Mouse (Mus musculus) ES-Bruce4 (cell line): ENCODE data around the gene Bad. TPM values are rescaled to one million over a fixed set of nuclear protein-coding genes. Genes with fewer than 3 reads are reported as not detected.

Experiments used
- H3K27ac ChIP-seq: 2 replicates; pipeline ENCODE4 v1.5.1; 2012; ENCODE audit warnings: low read length, inconsistent platforms; ENCODE audit not compliant: insufficient read depth
- H3K27me3 ChIP-seq: 2 replicates; pipeline ENCODE4 v1.6.1; 2012; ENCODE audit warnings: mild to moderate bottlenecking, low read length, inconsistent platforms; ENCODE audit not compliant: control insufficient read depth, poor library complexity, insufficient read depth, severe bottlenecking
- H3K36me3 ChIP-seq: 2 replicates; pipeline ENCODE4 v1.6.1; 2012; ENCODE audit warnings: inconsistent platforms, mild to moderate bottlenecking, low read length, moderate library complexity; ENCODE audit not compliant: control insufficient read depth, poor library complexity, insufficient read depth, severe bottlenecking
- H3K4me1 ChIP-seq: one replicate; pipeline ENCODE4 v1.8.1; 2011; ENCODE audit warnings: low read length; ENCODE audit not compliant: control insufficient read depth, insufficient read depth
- H3K4me3 ChIP-seq: 2 replicates; pipeline ENCODE4 v1.5.1; 2011; ENCODE audit warnings: low read depth, mild to moderate bottlenecking, low read length
- H3K9ac ChIP-seq: 2 replicates; pipeline ENCODE4 v1.6.1; 2012; ENCODE audit warnings: low read depth, mild to moderate bottlenecking, inconsistent platforms; ENCODE audit not compliant: poor library complexity, severe bottlenecking
- H3K9me3 ChIP-seq: replicated peaks from 2 replicates; pipeline ENCODE4 v1.6.1; 2012; ENCODE audit warnings: mild to moderate bottlenecking, low read length, inconsistent platforms; ENCODE audit not compliant: control insufficient read depth, poor library complexity, insufficient read depth, severe bottlenecking
- CTCF ChIP-seq: IDR thresholded peaks from one replicate; pipeline ENCODE4 v1.8.1; 2011; ENCODE audit warnings: low read depth, low read length
- EP300 ChIP-seq: IDR thresholded peaks from 2 replicates; pipeline ENCODE4 v1.6.1; 2011; ENCODE audit warnings: low read depth, low read length; ENCODE audit not compliant: insufficient read depth
- POLR2A ChIP-seq: IDR thresholded peaks from one replicate; pipeline ENCODE4 v1.8.1; 2011; ENCODE audit warnings: low read length; ENCODE audit not compliant: insufficient read depth
- polyA plus RNA-seq: library from polyadenylated mRNA; stranded (reverse); fragments of >200 nt; gene quantifications from 2 replicates; pipeline ENCODE4 v1.2.4, GENCODE M21; 2011; ENCODE audit warnings: low read depth; ENCODE audit not compliant: missing spikeins, insufficient read depth, insufficient read length

Gene Bad
- polyA plus RNA-seq, 1 experiment, result 14.6 TPM

DNA sequence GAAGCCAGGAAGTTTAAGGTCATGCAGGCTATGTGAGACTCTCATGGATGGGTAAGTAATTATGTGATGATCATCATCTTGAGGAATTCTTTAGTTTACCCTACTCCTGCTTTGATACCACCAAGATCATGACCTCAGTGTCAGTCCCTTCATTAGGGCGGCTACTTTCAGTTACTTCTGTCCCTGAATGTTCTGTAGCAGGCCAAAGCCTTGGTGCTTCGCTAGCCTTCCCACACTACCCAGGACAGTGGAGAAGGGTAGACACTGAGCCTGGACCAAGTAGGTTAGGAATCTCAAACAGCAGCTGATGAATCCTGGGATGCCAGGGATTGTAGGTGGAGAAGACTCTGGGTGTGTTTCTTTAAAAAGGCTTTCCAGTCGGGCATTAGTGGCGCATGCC lies 39.8 kb downstream of the Bad start:
- Histone ChIP-seq H3K9me3 (no peaks in the 10 kb centered on the region), H3K9ac (no peak overlapping the region), H3K4me1 (no peaks in the 10 kb centered on the region), H3K36me3 (peaks cover 26% of the 10 kb centered on the region), H3K4me3 (no peak overlapping the region), H3K27ac (no peak overlapping the region), H3K27me3 (no peaks in the 10 kb centered on the region)
- no peak for TF ChIP-seq POLR2A
- TF ChIP-seq CTCF, result no peak
- no peak for TF ChIP-seq EP300

DNA sequence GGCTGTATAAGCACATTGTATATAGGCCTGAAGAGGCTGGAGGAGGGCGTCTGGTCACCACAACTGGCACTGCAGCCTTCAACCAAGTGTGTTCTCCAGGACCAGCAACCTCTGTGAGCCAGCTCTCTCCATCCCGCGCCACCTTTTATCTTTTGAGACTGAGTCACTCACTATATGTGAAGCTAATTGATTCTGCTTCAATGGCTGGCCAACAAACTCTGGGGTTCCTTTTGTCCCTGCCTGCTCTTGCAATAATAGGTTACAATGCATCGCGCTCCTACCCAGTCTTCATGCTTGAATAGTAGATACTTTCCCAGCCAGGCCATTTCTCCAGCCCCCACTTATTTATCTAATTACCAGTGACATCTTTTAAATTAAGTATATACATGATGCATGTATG lies 42.0 kb downstream of the Bad start:
- Histone ChIP-seq H3K36me3 (peaks cover 12% of the 10 kb centered on the region; the same call in 1 of the 2 replicates), H3K27ac (no peak overlapping the region), H3K9me3 (no peaks in the 10 kb centered on the region), H3K27me3 (no peaks in the 10 kb centered on the region), H3K4me3 (no peak overlapping the region), H3K9ac (no peak overlapping the region), H3K4me1 (no peaks in the 10 kb centered on the region)
- no peak for TF ChIP-seq CTCF

DNA sequence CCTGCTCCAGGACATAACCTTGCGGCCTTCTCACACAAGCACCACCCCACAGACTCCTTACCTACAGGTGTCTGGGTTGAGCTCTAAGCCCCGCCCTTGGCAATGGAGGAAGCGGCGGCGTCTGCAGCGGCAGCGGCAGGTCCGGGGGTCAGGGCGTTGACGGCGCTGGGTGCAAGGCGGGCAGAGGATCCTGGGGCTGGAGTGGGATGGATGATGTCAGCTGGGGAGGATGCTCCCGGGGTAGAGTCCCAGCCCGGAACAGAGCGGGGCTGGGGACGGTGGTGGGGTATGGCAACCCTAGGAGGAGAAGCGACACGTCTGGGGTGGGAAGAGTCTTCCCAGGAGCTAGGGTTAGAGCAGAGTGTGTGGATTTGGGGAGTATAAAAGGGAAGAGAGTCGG lies 43.6 kb downstream of the Bad start:
- Histone ChIP-seq H3K27ac (no peak overlapping the region), H3K9ac (peak overlapping the region; percentile 25; the same call in 1 of the 2 replicates), H3K4me1 (no peaks in the 10 kb centered on the region), H3K9me3 (no peaks in the 10 kb centered on the region), H3K36me3 (peaks cover 12% of the 10 kb centered on the region; the same call in 1 of the 2 replicates), H3K4me3 (peak overlapping the region; percentile 40), H3K27me3 (no peaks in the 10 kb centered on the region)
- TF ChIP-seq POLR2A (no peak), CTCF (no peak), EP300 (no peak)

DNA sequence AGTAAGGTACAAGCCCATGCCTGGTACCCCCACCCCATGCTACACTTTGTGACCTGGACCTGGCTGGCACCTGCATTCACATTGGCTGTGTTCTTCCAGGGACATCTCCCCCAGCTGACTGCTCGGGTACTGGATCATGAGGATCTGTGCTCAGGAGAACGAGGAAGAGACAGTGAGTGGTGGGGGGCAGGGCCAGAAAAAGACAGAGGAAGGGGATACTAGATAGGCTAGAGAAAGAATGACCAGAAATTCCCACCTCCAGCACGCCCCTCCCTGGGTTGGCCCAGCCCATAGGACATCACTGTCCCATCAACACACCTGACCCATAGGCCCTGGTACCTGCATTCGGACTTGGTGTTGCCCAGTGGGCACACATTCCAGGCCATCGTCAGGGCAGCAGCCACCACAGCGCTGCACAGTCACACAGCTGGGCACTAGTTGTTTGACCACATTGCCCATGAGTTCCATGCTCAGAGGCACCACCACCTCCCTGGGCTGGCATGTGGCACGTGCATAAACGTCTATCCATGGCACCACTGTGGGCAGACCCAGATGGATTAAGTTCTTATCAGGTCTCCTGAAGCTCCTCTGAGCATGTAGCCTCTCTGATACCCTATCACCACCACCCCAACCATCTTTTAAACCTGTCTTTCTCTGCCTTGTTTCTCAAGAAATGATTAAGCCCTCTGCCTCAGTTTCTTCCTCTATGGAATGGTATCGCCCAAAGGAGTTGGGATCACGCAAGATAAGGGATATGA lies 44.5 kb downstream of the Bad start:
- Histone ChIP-seq H3K27me3 (no peaks in the 10 kb centered on the region), H3K4me1 (no peaks in the 10 kb centered on the region), H3K36me3 (peaks cover 12% of the 10 kb centered on the region; the same call in 1 of the 2 replicates), H3K9me3 (no peaks in the 10 kb centered on the region), H3K27ac (no peak overlapping the region), H3K4me3 (peak overlapping the region; percentile 5), H3K9ac (peak overlapping the region; percentile 91)
- TF ChIP-seq POLR2A (no peak), CTCF (no peak), EP300 (no peak)

DNA sequence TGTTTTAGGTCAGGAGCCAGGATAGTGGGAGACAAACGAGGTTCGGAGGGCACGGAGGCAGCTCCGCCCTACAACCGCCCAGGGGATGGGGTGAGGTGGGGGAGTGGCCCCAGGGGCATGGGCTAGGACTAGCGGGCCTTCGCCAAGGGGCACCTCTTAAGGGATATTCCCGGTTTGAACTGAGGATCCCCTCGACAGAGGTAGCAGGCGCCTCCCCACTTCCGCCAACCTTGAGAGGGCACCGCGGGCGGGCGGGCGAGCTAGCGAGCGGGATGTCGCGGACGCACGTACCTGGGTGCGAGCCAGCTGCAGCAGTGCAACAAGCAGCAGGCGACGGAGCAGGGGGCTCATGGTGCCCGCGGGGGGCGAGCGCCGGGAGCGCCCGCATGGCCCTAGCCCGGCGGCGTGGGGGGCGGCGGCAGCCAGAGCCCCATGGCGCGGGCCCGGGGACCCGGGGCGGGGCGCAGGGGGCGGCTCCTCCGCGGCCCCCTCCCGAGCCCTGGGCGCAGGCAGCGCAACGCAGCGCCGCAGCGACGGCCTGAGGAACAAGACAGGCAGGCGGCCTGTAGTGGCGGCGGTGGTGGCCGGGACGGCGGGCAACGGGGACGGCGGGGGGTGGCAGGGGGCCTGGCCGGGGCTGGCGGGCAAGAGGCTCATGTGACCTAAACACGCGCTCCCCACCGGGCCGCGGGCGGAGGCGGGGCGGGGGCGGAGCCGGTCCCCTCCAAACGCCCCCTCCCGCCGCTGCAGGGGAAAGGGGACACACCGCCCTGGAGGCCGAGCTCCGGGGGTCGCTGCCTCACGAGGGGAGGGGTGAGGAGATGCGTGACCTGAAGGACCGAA lies 45.6 kb downstream of the Bad start, which contains the start of gene Vegfb:
Gene Vegfb (minus strand): TSS at position 591 of the 843 bp plus-strand sequence.
- H3K27ac ChIP-seq, result no peak within 1 kb of the TSS
- H3K27me3 ChIP-seq, result no peaks in the 10 kb centered on the region
- no peaks in the 10 kb centered on the region for H3K4me1 ChIP-seq
- H3K9ac ChIP-seq, result peak within 1 kb of the TSS; percentile 91
- no peaks in the 10 kb centered on the region for H3K9me3 ChIP-seq
- H3K36me3 ChIP-seq, result peaks cover 9% of the 10 kb centered on the region; the same call in 1 of the 2 replicates
- peak within 1 kb of the TSS; percentile 74 for H3K4me3 ChIP-seq
- no peak for TF ChIP-seq CTCF
- TF ChIP-seq POLR2A, result no peak
- no peak for TF ChIP-seq EP300

DNA sequence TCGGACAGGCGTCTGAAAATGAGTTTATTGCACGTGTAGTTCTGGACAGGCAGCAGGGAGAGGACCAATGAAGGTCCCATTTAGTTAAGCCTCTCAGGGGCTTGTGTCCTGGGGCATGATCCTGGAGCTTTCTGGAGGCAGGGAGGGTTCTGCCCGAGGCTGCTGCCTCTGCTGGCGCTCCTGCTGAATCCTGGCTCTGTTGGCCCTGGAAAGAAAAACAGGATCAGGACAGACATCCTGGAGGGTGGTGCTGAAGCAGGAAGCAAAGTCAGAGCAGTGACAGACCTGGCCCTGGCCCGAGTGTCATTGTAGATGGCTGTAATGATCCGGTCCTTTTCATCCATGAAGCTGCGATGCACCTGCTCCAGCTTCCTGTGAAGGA lies 46.2 kb downstream of the Bad start:
- TF ChIP-seq CTCF (no peak), POLR2A (no peak), EP300 (no peak)
- Histone ChIP-seq H3K9ac (peak overlapping the region; percentile 91), H3K4me1 (no peaks in the 10 kb centered on the region), H3K27me3 (no peaks in the 10 kb centered on the region), H3K27ac (no peak overlapping the region), H3K4me3 (peak overlapping the region; percentile 74), H3K9me3 (no peaks in the 10 kb centered on the region), H3K36me3 (0 out of 2 replicates have a peak, but pooled peaks cover 3% of the 10 kb centered on the region)
